Mouse (Mus musculus): ENCODE measurements around the gene Swt1. TPM values are rescaled to one million over a fixed set of nuclear protein-coding genes. Genes with fewer than 3 reads are reported as not detected.

Swt1 gene
- polyA plus RNA-seq, 1 experiment from 2014 or later: 32.4 TPM

- ATAC-seq (ENCODE audit: insufficient read depth, low FRiP score): no peak
- peak overlapping the region; percentile 73 for H3K27ac ChIP-seq (ENCODE audit: low read length)
Observed at GRCm38 (mm10) chr1:151341321-151342044, 86.8 kb downstream of the Swt1 start.

DNA sequence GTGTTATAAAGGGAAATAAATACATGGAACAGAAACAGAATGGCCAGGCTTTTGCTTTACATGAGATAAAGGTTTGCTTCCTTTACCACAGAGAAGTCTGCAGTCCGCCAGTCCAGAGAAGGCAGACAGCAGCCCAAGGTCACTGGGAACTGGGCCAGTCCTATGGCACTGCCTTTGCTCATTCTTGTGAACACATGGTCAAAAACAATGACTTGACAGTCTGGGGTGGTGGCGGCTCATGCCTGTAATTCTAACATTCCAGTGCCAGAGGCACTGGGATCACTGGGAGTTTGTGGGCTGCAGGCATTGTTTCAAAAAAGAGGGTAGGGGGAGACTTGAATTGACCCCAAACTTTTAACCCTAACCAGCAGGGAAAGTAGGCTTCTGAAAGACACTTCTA, 89.3 kb downstream of the Swt1 start:
- Histone ChIP-seq H3K9me3 (replicated peaks; ENCODE audit: control insufficient read depth, low read length) (no peaks in the 10 kb centered on the region), H3K27ac (ENCODE audit: low read length) (peak overlapping the region; percentile 58; the same call in 1 of the 2 replicates), H3K27me3 (ENCODE audit: control insufficient read depth, insufficient read depth, low read length) (no peaks in the 10 kb centered on the region), H3K4me1 (ENCODE audit: control insufficient read depth, insufficient read depth, low read length) (peaks cover 11% of the 10 kb centered on the region), H3K9ac (ENCODE audit: low read length) (no peak overlapping the region), H3K36me3 (ENCODE audit: control insufficient read depth, insufficient read depth, low read length) (no peaks in the 10 kb centered on the region), H3K4me3 (replicated peaks; ENCODE audit: low read length) (no peak overlapping the region), H3K4me2 (ENCODE audit: low read depth, low read length) (no peak overlapping the region)
- WGBS: 66% methylated on average over 2 of the region's 2 CpGs
- ATAC-seq (ENCODE audit: insufficient read depth, low FRiP score): no peak

More at GRCm38 (mm10) chr1:151341321-151342044, 86.8 kb downstream of the Swt1 start:
- H3K27me3 ChIP-seq (ENCODE audit: control insufficient read depth, insufficient read depth, low read length): no peaks in the 10 kb centered on the region
- no peak overlapping the region for H3K4me2 ChIP-seq (ENCODE audit: low read depth, low read length)
- 0 out of 2 replicates have a peak overlapping the region, but pooled peaks have one; percentile 18 for H3K9ac ChIP-seq (ENCODE audit: low read length)
- 35% methylated on average over 8 of the region's 8 CpGs for WGBS
- no peaks in the 10 kb centered on the region for H3K9me3 ChIP-seq (replicated peaks; ENCODE audit: control insufficient read depth, low read length)
- H3K36me3 ChIP-seq (ENCODE audit: control insufficient read depth, insufficient read depth, low read length): no peaks in the 10 kb centered on the region
- H3K4me3 ChIP-seq (replicated peaks; ENCODE audit: low read length): no peak overlapping the region
- peaks cover 14% of the 10 kb centered on the region for H3K4me1 ChIP-seq (ENCODE audit: control insufficient read depth, insufficient read depth, low read length)

GRCm38 (mm10) chr1:151338234-151338633, 90.0 kb downstream of the Swt1 start:
- Histone ChIP-seq H3K4me1 (ENCODE audit: control insufficient read depth, insufficient read depth, low read length) (peaks cover 11% of the 10 kb centered on the region), H3K27me3 (ENCODE audit: control insufficient read depth, insufficient read depth, low read length) (no peaks in the 10 kb centered on the region), H3K27ac (ENCODE audit: low read length) (peak overlapping the region; percentile 58; the same call in 1 of the 2 replicates), H3K4me2 (ENCODE audit: low read depth, low read length) (no peak overlapping the region), H3K36me3 (ENCODE audit: control insufficient read depth, insufficient read depth, low read length) (no peaks in the 10 kb centered on the region), H3K9ac (ENCODE audit: low read length) (no peak overlapping the region), H3K4me3 (replicated peaks; ENCODE audit: low read length) (no peak overlapping the region), H3K9me3 (replicated peaks; ENCODE audit: control insufficient read depth, low read length) (no peaks in the 10 kb centered on the region)
- ATAC-seq (ENCODE audit: insufficient read depth, low FRiP score): no peak

DNA sequence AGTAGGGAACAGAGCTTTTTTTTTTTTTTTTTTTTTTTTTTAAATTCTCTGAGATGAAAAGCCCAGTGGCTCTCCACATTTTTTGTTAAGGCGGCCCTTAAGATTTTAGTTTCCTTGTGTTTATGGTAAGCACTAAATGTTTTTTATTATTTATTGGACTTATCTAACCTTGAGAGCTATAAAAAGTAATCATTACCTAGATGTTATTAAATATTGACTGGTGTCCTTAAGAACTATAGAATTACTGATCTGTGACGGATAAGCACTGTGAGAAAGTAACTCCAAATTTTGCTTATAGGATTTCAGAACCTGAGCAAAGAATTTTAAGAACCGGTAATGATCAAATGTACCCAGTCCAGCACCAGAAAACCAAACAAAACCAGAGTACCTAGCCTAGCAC, 95.4 kb downstream of the Swt1 start:
- H3K4me3 ChIP-seq (replicated peaks; ENCODE audit: low read length): no peak overlapping the region
- no peaks in the 10 kb centered on the region for H3K27me3 ChIP-seq (ENCODE audit: control insufficient read depth, insufficient read depth, low read length)
- no peak overlapping the region for H3K27ac ChIP-seq (ENCODE audit: low read length)
- H3K4me1 ChIP-seq (ENCODE audit: control insufficient read depth, insufficient read depth, low read length): no peaks in the 10 kb centered on the region
- no peaks in the 10 kb centered on the region for H3K9me3 ChIP-seq (replicated peaks; ENCODE audit: control insufficient read depth, low read length)
- no peak for ATAC-seq (ENCODE audit: insufficient read depth, low FRiP score)
- WGBS: 84% methylated on average over 3 of the region's 3 CpGs
- no peak overlapping the region for H3K9ac ChIP-seq (ENCODE audit: low read length)
- no peak overlapping the region for H3K4me2 ChIP-seq (ENCODE audit: low read depth, low read length)
- no peaks in the 10 kb centered on the region for H3K36me3 ChIP-seq (ENCODE audit: control insufficient read depth, insufficient read depth, low read length)

DNA sequence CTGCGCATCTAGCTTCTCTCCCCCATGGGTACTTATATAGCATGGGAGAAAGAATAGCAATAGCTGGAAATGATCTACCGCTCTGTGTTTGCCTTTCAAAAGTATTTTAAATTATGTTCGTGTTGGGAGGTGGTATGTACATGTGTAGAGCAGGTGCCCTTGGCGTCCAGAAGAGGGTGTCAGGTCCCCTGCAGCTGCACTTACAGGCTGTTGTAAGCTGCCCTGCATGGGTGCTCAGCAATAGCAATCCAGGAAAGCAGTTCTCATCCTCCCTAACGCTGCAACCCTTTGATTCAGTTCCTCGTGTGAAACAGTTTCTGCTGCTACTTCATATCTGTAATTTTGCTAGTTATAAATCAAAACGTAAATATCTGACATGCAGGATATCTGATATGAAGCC, 98.7 kb downstream of the Swt1 start:
- Histone ChIP-seq H3K9me3 (replicated peaks; ENCODE audit: control insufficient read depth, low read length) (no peaks in the 10 kb centered on the region), H3K9ac (ENCODE audit: low read length) (no peak overlapping the region), H3K36me3 (ENCODE audit: control insufficient read depth, insufficient read depth, low read length) (no peaks in the 10 kb centered on the region), H3K27me3 (ENCODE audit: control insufficient read depth, insufficient read depth, low read length) (no peaks in the 10 kb centered on the region), H3K4me2 (ENCODE audit: low read depth, low read length) (no peak overlapping the region), H3K4me1 (ENCODE audit: control insufficient read depth, insufficient read depth, low read length) (no peaks in the 10 kb centered on the region), H3K27ac (ENCODE audit: low read length) (no peak overlapping the region), H3K4me3 (replicated peaks; ENCODE audit: low read length) (no peak overlapping the region)
- WGBS: 74% methylated on average over 7 of the region's 7 CpGs
- no peak for ATAC-seq (ENCODE audit: insufficient read depth, low FRiP score)

GRCm38 (mm10) chr1:151328341-151329097, 99.7 kb downstream of the Swt1 start:
- Histone ChIP-seq H3K9ac (ENCODE audit: low read length) (no peak overlapping the region), H3K27me3 (ENCODE audit: control insufficient read depth, insufficient read depth, low read length) (no peaks in the 10 kb centered on the region), H3K4me1 (ENCODE audit: control insufficient read depth, insufficient read depth, low read length) (no peaks in the 10 kb centered on the region), H3K36me3 (ENCODE audit: control insufficient read depth, insufficient read depth, low read length) (no peaks in the 10 kb centered on the region), H3K4me2 (ENCODE audit: low read depth, low read length) (no peak overlapping the region), H3K4me3 (replicated peaks; ENCODE audit: low read length) (no peak overlapping the region), H3K9me3 (replicated peaks; ENCODE audit: control insufficient read depth, low read length) (no peaks in the 10 kb centered on the region), H3K27ac (ENCODE audit: low read length) (no peak overlapping the region)
- no peak for ATAC-seq (ENCODE audit: insufficient read depth, low FRiP score)
- 80% methylated on average over 14 of the region's 14 CpGs for WGBS

DNA sequence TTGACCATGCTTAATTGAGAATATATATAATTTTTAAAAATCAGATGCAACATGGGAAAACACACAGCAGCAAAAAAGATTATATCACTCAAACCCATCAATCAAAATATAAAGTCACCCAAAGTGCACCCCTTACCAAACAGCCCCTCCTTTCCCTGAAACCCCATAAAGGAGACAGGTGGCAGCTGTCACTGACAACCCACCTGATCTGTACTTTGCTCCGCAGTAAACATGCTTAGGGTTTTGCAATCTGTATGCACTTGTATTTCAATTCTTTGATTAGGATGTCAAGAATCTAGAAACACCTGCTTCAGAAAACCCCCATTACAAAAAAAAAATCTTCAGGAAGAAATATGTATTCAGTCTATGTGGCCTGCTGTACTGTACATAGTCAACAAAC, 102.9 kb downstream of the Swt1 start:
- no peak overlapping the region for H3K4me2 ChIP-seq (ENCODE audit: low read depth, low read length)
- WGBS: 66% methylated on average over 1 of the region's 1 CpGs
- no peaks in the 10 kb centered on the region for H3K27me3 ChIP-seq (ENCODE audit: control insufficient read depth, insufficient read depth, low read length)
- H3K9me3 ChIP-seq (replicated peaks; ENCODE audit: control insufficient read depth, low read length): no peaks in the 10 kb centered on the region
- H3K4me1 ChIP-seq (ENCODE audit: control insufficient read depth, insufficient read depth, low read length): no peaks in the 10 kb centered on the region
- H3K27ac ChIP-seq (ENCODE audit: low read length): no peak overlapping the region
- H3K4me3 ChIP-seq (replicated peaks; ENCODE audit: low read length): no peak overlapping the region
- no peaks in the 10 kb centered on the region for H3K36me3 ChIP-seq (ENCODE audit: control insufficient read depth, insufficient read depth, low read length)
- H3K9ac ChIP-seq (ENCODE audit: low read length): no peak overlapping the region
- ATAC-seq (ENCODE audit: insufficient read depth, low FRiP score): no peak

- no peaks in the 10 kb centered on the region for H3K27me3 ChIP-seq (ENCODE audit: control insufficient read depth, insufficient read depth, low read length)
- no peak overlapping the region for H3K9ac ChIP-seq (ENCODE audit: low read length)
- no peak for ATAC-seq (ENCODE audit: insufficient read depth, low FRiP score)
- H3K36me3 ChIP-seq (ENCODE audit: control insufficient read depth, insufficient read depth, low read length): no peaks in the 10 kb centered on the region
- no peak overlapping the region for H3K4me2 ChIP-seq (ENCODE audit: low read depth, low read length)
- 61% methylated on average over 4 of the region's 4 CpGs for WGBS
- no peak overlapping the region for H3K4me3 ChIP-seq (replicated peaks; ENCODE audit: low read length)
- H3K4me1 ChIP-seq (ENCODE audit: control insufficient read depth, insufficient read depth, low read length): no peaks in the 10 kb centered on the region
- no peaks in the 10 kb centered on the region for H3K9me3 ChIP-seq (replicated peaks; ENCODE audit: control insufficient read depth, low read length)
- no peak overlapping the region for H3K27ac ChIP-seq (ENCODE audit: low read length)
Observed at GRCm38 (mm10) chr1:151320408-151320807, 107.8 kb downstream of the Swt1 start.

- Histone ChIP-seq H3K4me1 (ENCODE audit: control insufficient read depth, insufficient read depth, low read length) (no peaks in the 10 kb centered on the region), H3K27ac (ENCODE audit: low read length) (no peak overlapping the region), H3K36me3 (ENCODE audit: control insufficient read depth, insufficient read depth, low read length) (no peaks in the 10 kb centered on the region), H3K27me3 (ENCODE audit: control insufficient read depth, insufficient read depth, low read length) (no peaks in the 10 kb centered on the region), H3K9me3 (replicated peaks; ENCODE audit: control insufficient read depth, low read length) (no peaks in the 10 kb centered on the region), H3K4me3 (replicated peaks; ENCODE audit: low read length) (no peak overlapping the region), H3K4me2 (ENCODE audit: low read depth, low read length) (no peak overlapping the region), H3K9ac (ENCODE audit: low read length) (no peak overlapping the region)
- no peak for ATAC-seq (ENCODE audit: insufficient read depth, low FRiP score)
- WGBS: 58% methylated on average over 7 of the region's 7 CpGs
Observed at GRCm38 (mm10) chr1:151319267-151319666, 109.0 kb downstream of the Swt1 start.

Data from stomach, embryonic 16.5 days (tissue).